Mouse (Mus musculus) kidney, postnatal 10 days (tissue): ENCODE results near the gene Zfp512.
A peak's percentile ranks its signal among the peaks of the same experiment; 100 is the strongest.
"Not testable (repeated sequence)": the region's sequence is repeated elsewhere in the genome, so short reads cannot be mapped to it uniquely, and the experiment has no call there.

ENCODE experiments used
- DNase-seq: peaks from one replicate; pipeline ENCODE4 v3.0.0; 2021; ENCODE audit warnings: mixed read lengths

Gene Zfp512

GRCm38 (mm10) chr5:31451878-31452561, at the start of gene Zfp512:
Zfp512 (plus strand) TSS chr5:31452431.
- DNase-seq: peak; percentile 96

- DNase-seq: not testable (repeated sequence)
Measured at GRCm38 (mm10) chr5:31434727-31435126, 17.5 kb upstream of the Zfp512 start.

GRCm38 (mm10) chr5:31451336-31451735, 895 bp upstream of the Zfp512 start:
- no peak for DNase-seq

GRCm38 (mm10) chr5:31452562-31452878, 289 bp downstream of the Zfp512 start:
- DNase-seq: no peak

DNA sequence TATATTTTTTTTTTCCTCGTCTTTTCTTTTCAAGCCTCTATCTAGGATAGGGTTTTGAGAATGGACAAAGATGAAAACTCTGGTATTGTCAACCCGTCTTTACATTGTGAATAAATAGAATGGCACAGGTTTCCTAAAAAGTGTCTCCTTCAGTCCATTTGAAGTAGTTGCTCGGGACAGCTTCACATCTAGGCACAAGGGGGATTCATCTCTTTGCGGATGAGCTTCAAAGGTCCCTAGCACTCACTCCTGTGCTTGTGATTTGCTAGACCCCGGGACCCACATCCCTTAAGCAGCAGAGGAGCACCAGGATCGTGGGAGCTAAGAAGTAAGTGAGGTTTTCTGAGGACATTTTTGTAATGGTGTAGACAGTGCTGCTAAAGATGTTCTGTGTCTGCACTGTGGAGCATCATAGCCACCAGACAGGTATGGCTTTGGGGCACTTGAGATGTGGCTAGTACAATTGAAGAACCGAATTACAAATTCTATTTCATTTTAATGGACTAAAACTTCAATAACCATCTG, 717 bp downstream of the Zfp512 start:
- no peak for DNase-seq

GRCm38 (mm10) chr5:31467798-31468197, 15.6 kb downstream of the Zfp512 start:
- no peak for DNase-seq

- DNase-seq: no peak
Measured at GRCm38 (mm10) chr5:31469711-31470110, 17.5 kb downstream of the Zfp512 start.

- peak; percentile 73 for DNase-seq
Measured at GRCm38 (mm10) chr5:31470334-31470733, 18.1 kb downstream of the Zfp512 start.

GRCm38 (mm10) chr5:31480536-31480935, 28.3 kb downstream of the Zfp512 start:
- no peak for DNase-seq

DNA sequence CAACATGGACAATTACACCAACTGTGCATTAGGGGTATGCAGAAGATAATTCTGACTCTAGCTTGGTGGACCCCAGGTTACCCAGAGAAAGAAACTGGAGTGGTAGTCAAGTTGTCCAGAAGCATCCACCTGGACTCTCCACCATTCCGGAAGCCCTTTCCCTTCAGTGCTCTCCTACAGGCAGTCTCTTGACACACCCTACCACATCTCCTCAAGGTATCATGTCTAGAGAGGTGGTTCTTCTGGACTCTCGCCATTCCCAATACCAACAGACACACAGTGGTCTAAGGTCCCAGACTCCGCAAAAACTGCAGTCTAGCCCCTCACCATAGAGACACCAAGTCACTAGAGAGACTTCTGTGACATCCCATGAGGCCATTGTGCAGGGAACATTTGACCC, 33.2 kb downstream of the Zfp512 start, which contains the start of gene 4930548H24Rik:
Gene 4930548H24Rik, plus strand, starts transcription at position 301 of the 400 bp plus-strand sequence.
- DNase-seq: no peak

DNA sequence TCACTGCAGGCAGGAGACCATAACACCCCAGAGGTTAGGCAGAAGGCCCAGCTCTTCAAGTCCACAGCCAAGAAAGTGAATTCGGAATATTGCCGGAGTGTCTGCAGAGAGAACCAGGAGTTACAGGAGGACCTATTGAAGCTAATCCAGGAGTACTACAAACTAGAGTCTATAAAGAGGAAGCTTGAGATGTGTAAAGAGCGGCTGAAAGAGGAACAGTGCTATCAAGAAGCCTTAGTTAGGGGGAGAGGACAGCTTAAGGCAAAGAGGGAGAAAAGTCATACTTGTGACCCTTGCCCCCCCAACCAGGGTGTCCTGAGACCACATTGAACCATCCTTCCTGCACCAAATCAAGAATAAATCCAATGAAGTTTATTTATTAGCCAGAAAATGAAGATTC, 35.7 kb downstream of the Zfp512 start:
- DNase-seq: no peak

- DNase-seq: no peak
Measured at GRCm38 (mm10) chr5:31489116-31489769, 37.0 kb downstream of the Zfp512 start.

DNA sequence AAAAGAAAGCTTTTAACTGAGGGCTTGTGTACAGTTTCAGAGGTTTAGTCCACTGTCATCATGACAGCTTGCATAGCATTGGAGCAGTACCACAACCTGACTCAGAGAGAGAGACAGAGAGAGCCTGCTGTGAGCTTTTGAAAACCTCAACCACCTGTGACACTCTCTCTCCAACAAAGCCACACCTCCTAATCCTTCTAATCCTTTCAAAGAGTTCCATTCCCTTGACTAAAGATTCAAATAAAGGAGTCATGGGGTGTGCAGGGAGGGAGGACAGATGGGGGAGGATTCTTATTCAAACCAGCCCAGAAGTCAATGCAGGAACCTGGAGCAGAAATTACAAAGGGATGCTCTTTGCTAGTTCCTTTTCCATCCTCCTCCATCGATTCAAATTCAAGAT, 39.8 kb downstream of the Zfp512 start:
- no peak for DNase-seq

DNA sequence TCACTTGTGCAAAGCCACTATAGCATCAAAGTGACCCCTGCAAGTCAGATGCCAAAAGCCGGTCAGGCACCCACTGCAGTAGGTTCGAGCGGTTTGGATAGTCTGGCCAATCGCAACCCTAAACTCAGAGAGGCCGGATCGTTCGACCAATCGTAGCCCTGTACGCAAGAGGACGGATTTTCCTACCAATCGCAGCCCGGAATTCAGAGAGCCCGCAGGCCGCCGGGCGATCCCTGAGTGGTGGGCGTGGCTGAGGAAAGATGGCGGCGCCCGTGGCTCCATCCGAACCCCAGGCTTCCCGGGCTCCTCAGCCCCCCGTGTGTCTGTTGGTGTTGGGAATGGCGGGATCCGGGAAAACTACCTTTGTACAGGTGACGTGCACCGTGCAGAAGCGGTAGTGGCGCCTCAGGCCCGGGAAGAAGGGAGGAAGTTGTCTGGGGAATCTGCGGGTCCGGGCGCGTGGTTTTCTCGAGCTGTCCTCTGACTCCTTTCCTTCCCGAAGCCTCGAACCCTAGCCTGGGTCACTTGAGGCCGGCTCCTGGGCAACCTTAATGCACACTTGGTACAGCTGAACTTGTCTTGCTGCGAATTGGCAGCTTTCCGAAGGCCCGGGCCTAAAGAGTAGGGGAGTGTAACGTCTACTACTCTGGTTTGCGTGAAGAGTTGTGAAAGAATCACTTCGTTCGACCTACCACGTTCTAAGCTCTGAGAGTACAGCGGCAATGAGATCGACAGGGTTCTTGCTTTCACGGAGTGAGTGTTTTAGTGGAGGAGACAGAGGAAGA, 42.5 kb downstream of the Zfp512 start, which contains the start of gene Gpn1:
Gene Gpn1, plus strand, starts transcription at position 229 of the 785 bp plus-strand sequence.
- DNase-seq: peak; percentile 93

DNA sequence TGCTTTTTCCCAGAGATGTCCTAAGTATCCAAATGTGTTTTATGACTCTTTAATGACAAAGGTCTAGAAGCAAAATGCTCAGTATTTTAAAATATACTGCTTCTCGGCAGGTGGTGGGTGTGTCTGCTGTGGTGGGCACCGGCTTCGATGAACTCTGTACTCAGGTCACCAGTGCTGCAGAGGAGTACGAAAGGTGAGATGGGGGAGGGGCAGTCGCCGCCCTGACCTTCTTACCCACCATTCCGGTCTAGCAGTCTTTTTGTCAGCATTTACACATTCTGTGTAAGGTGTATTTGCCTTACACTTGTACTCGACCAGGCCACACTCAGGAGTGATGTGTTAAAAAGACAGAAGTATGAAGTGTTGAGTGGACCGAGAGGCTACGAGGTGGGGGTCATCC, 52.6 kb downstream of the Zfp512 start:
- no peak for DNase-seq

DNA sequence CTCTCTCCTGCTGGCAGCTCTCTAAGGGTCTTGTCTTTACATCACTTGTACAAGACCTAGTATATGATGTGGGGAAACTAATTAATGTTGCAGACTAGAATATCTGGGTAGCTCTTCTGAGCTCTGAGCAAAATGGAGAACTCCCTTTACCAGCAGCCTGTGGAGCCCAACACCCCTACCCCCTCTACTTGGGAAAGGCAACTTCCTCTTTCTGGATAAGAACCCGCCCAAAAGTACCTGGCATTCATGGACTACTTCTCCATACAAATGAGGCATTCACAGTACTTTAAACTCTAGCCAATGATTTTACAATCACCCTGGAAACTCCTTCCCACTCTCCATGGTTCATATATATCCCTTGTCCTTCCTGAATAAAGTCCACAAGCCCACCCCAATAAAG, 60.2 kb downstream of the Zfp512 start:
- DNase-seq: no peak

GRCm38 (mm10) chr5:31520556-31520955, 68.3 kb downstream of the Zfp512 start:
- no peak for DNase-seq

DNA sequence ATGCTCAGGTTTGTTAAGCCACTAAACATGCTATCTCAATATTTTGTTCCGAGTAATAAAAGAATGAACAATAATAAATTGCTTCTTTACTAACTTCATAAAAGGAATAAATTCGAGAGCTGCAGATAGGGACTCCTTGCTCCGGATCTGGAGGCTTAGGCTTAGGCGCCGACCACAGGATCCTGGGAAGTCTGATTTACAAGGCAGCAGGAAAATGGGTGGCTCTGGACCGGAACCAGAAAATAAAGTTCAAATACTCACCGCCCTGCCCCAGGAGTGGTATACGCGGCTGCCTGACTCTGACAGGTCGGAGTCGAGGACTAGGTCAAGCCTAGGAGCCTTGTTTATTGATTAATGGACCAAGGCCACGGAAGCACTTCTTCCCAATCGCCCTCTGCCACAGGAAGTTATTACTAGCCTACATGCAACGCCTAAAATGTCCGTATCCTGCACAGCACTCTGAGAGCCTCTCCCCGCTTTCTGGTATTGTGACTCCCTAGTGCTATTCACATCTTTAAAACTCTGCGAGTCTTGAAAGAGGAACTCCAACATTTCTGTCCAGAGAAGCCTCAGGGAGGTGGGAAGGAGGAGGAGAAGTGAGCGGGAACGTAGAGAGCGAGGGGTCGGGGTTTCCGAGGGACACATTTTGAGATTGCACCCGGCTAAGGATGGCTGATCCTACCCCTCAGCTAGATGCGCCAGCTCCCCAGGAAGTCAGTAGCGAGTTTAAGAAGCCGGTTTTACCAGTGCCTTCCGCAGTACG, 74.3 kb downstream of the Zfp512 start, which contains the start of gene Slc4a1ap:
Gene Slc4a1ap, plus strand, starts transcription at position 642 of the 763 bp plus-strand sequence.
- DNase-seq: peak; percentile 85

DNA sequence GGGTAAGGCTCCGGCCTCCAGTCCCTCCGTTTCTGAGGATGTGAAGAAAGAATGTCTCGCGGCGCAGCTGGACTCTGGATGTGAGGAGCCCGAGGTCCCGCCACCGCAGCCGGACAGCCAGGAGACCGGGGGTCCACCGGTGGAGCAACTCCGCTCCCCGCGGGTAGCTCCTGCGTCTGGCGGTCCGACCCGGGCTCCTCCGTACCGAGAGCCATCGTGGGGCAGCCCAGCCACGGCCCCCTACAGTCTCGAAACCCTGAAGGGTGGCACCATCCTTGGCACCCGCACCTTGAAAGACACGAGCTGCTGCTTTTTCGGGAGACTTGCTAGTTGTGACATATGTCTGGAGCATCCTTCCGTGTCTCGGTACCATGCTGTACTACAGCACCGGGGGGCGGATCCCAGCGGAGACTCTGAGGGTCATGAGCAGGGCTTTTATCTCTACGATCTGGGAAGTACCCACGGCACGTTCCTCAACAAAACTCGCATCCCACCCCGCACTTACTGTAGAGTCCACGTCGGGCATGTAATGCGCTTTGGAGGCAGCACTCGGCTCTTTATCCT, 75.0 kb downstream of the Zfp512 start:
- no peak for DNase-seq

GRCm38 (mm10) chr5:31527707-31528106, 75.5 kb downstream of the Zfp512 start, which contains the start of gene Supt7l:
Supt7l (minus strand) TSS chr5:31527807.
- DNase-seq: not testable (repeated sequence)

GRCm38 (mm10) chr5:31528560-31528959, 76.3 kb downstream of the Zfp512 start:
- no peak for DNase-seq
